Mouse (Mus musculus) MEL (cell line): ENCODE data around the gene Mndal. TPM values are rescaled to one million over a fixed set of nuclear protein-coding genes. Genes with fewer than 3 reads are reported as not detected.
"Not testable (repeated sequence)": the region's sequence is repeated elsewhere in the genome, so short reads cannot be mapped to it uniquely, and the experiment has no call there.

ENCODE experiments used
- DNase-seq: peaks from one replicate; pipeline ENCODE4 v3.0.0; 2011; ENCODE audit warnings: low read depth, low spot score
- H3K27ac ChIP-seq: 2 replicates; pipeline ENCODE4 v1.5.1; 2012; ENCODE audit warnings: low read depth, mild to moderate bottlenecking, control low read depth, low read length, moderate library complexity; ENCODE audit not compliant: control insufficient read depth
- H3K27me3 ChIP-seq, 2 experiments: fragments of 150-350 bp in 1 of 2; sonication (generic) in 1 of 2; 2 replicates each; pipeline ENCODE4 v1.6.1; 2012; ENCODE audit warnings: low read length in 2 of 2, mild to moderate bottlenecking in 2 of 2, improper control_type of control experiment in 1 of 2, moderate library complexity in 1 of 2; ENCODE audit not compliant: insufficient read depth in 2 of 2, control insufficient read depth in 1 of 2
- H3K36me3 ChIP-seq, 2 experiments: 2 replicates each; pipeline ENCODE4 v1.6.1; 2012 to 2014; ENCODE audit warnings: low read length in 2 of 2, improper control_type of control experiment in 1 of 2, inconsistent platforms in 1 of 2, mild to moderate bottlenecking in 1 of 2; ENCODE audit not compliant: insufficient read depth in 2 of 2, control insufficient read depth in 1 of 2
- H3K4me1 ChIP-seq, 2 experiments: fragments of 150-350 bp in 1 of 2; sonication (generic) in 1 of 2; 2 replicates each; pipeline ENCODE4 v1.6.1; 2012; ENCODE audit warnings: low read length in 2 of 2, improper control_type of control experiment in 1 of 2, mild to moderate bottlenecking in 1 of 2; ENCODE audit not compliant: insufficient read depth in 2 of 2, control insufficient read depth in 1 of 2
- H3K4me3 ChIP-seq, 2 experiments: fragments of 150-350 bp in 1 of 2; sonication (generic) in 1 of 2; 2 replicates each; pipeline ENCODE4 v1.5.1; 2012; ENCODE audit warnings: low read depth in 2 of 2, low read length in 2 of 2, mild to moderate bottlenecking in 2 of 2, moderate library complexity in 2 of 2, control low read depth in 1 of 2, improper control_type of control experiment in 1 of 2; ENCODE audit not compliant: control insufficient read depth in 1 of 2, insufficient read depth in 1 of 2
- H3K79me2 ChIP-seq: 2 replicates; pipeline ENCODE4 v1.6.1; 2012; ENCODE audit warnings: mild to moderate bottlenecking, low read length, moderate library complexity; ENCODE audit not compliant: control insufficient read depth, poor library complexity, insufficient read depth
- H3K9ac ChIP-seq: 2 replicates; pipeline ENCODE4 v1.6.1; 2012; ENCODE audit warnings: low read depth, mild to moderate bottlenecking, control low read depth, low read length, moderate library complexity; ENCODE audit not compliant: control insufficient read depth, poor library complexity, severe bottlenecking
- H3K9me3 ChIP-seq: fragments of 150-350 bp; sonication (generic); replicated peaks from 2 replicates; pipeline ENCODE4 v1.6.1; 2012; ENCODE audit warnings: mild to moderate bottlenecking, low read length, improper control_type of control experiment, moderate library complexity; ENCODE audit not compliant: insufficient read depth
- CTCF ChIP-seq, 3 experiments: IDR thresholded peaks in 2 of 3; conservative IDR thresholded peaks in 1 of 3; 2 replicates each; pipeline ENCODE4 v1.5.1; 2011 to 2012; ENCODE audit warnings: low read length in 3 of 3, low read depth in 2 of 3, mild to moderate bottlenecking in 2 of 3, improper control_type of control experiment in 1 of 3, inconsistent platforms in 1 of 3, mixed read lengths in 1 of 3, moderate library complexity in 1 of 3; ENCODE audit not compliant: control insufficient read depth in 1 of 3, insufficient read depth in 1 of 3, poor library complexity in 1 of 3, severe bottlenecking in 1 of 3
- EP300 ChIP-seq, 2 experiments: IDR thresholded peaks; 2 replicates each; pipeline ENCODE4 v1.6.1; 2011; ENCODE audit warnings: improper control_type of control experiment in 2 of 2, low read length in 2 of 2, low read depth in 1 of 2, mild to moderate bottlenecking in 1 of 2
- GATA1 ChIP-seq: IDR thresholded peaks from 2 replicates; pipeline ENCODE4 v1.6.1; 2011; ENCODE audit warnings: low read depth, low read length, improper control_type of control experiment
- KAT2A ChIP-seq: conservative IDR thresholded peaks from 2 replicates; pipeline ENCODE4 v1.6.1; 2012; ENCODE audit warnings: low read depth, low read length, improper control_type of control experiment, inconsistent platforms
- MAX ChIP-seq: IDR thresholded peaks from 2 replicates; pipeline ENCODE4 v1.6.1; 2011; ENCODE audit warnings: low read length, improper control_type of control experiment
- MXI1 ChIP-seq: IDR thresholded peaks from 2 replicates; pipeline ENCODE4 v1.6.1; 2011; ENCODE audit warnings: mild to moderate bottlenecking, low read depth, low read length, improper control_type of control experiment
- MYC ChIP-seq: IDR thresholded peaks from 2 replicates; pipeline ENCODE4 v1.6.1; 2011; ENCODE audit warnings: low read depth, mild to moderate bottlenecking, low read length, improper control_type of control experiment, moderate library complexity
- RCOR1 ChIP-seq: IDR thresholded peaks from 2 replicates; pipeline ENCODE4 v1.6.1; 2012; ENCODE audit warnings: low read depth, mild to moderate bottlenecking, inconsistent platforms, low read length, improper control_type of control experiment
- SMC3 ChIP-seq: IDR thresholded peaks from 2 replicates; pipeline ENCODE4 v1.6.1; 2011; ENCODE audit warnings: low read depth, low read length, improper control_type of control experiment
- TCF12 ChIP-seq: IDR thresholded peaks from 2 replicates; pipeline ENCODE4 v1.6.1; 2014; ENCODE audit warnings: low read depth, mild to moderate bottlenecking, inconsistent platforms, low read length, improper control_type of control experiment, moderate library complexity
- USF2 ChIP-seq, 2 experiments: IDR thresholded peaks; 2 replicates each; pipeline ENCODE4 v1.6.1; 2011 to 2012; ENCODE audit warnings: improper control_type of control experiment in 2 of 2, low read length in 2 of 2, borderline replicate concordance in 1 of 2, inconsistent platforms in 1 of 2, low read depth in 1 of 2, mild to moderate bottlenecking in 1 of 2; ENCODE audit not compliant: insufficient read depth in 1 of 2
- ZMIZ1 ChIP-seq: IDR thresholded peaks from 2 replicates; pipeline ENCODE4 v1.6.1; 2012; ENCODE audit warnings: low read depth, mild to moderate bottlenecking, inconsistent platforms, low read length, improper control_type of control experiment, moderate library complexity
- polyA plus RNA-seq, 2 experiments: library from polyadenylated mRNA; stranded (reverse) in 1 of 2; unstranded in 1 of 2; fragments of >175 nt in 1 of 2; fragments of >200 nt in 1 of 2; gene quantifications; 2 replicates each; pipeline versions ENCODE4 v1.2.1 to v1.2.4; 2012; ENCODE audit warnings: low replicate concordance in 2 of 2, low read depth in 1 of 2; ENCODE audit not compliant: insufficient read length in 2 of 2, insufficient read depth in 1 of 2, missing spikeins in 1 of 2
- total RNA-seq: library from RNA; depleted of rRNA; stranded (reverse); fragments of 300-350 nt; gene quantifications from 2 replicates; pipeline ENCODE4 v1.2.3, GENCODE M21; 2012

The Mndal gene
- total and polyA plus RNA-seq, 3 experiments, result not detected

- H3K4me1 ChIP-seq, result no peaks in the 10 kb centered on the region
- no peak overlapping the region for H3K27ac ChIP-seq
- DNase-seq, result no peak
- H3K79me2 ChIP-seq, result no peaks in the 10 kb centered on the region
- H3K27me3 ChIP-seq, result no peaks in the 10 kb centered on the region
- H3K36me3 ChIP-seq, result no peaks in the 10 kb centered on the region
- TF ChIP-seq EP300 (IDR thresholded peaks at IDR 0.05; ENCODE audit: low read depth in 1 of 2, low read length in 2 of 2), result no peak
- no peak for TF ChIP-seq MXI1
- TF ChIP-seq SMC3, result no peak
- TF ChIP-seq MYC, result no peak
- TF ChIP-seq ZMIZ1, result no peak
- TF ChIP-seq MAX, result no peak
- TF ChIP-seq RCOR1, result no peak
- no peak for TF ChIP-seq KAT2A
- no peak for TF ChIP-seq TCF12
- no peak for TF ChIP-seq GATA1
- TF ChIP-seq USF2 (IDR thresholded peaks at IDR 0.05; ENCODE audit: borderline replicate concordance in 1 of 2, insufficient read depth in 1 of 2, low read depth in 1 of 2, low read length in 2 of 2), result no peak
- no peak for TF ChIP-seq CTCF (IDR thresholded peaks at IDR 0.05 in 2 of 3, conservative IDR thresholded peaks at IDR 0.05 in 1 of 3; ENCODE audit: control insufficient read depth in 1 of 3, insufficient read depth in 1 of 3, low read depth in 2 of 3, low read length in 3 of 3, poor library complexity in 1 of 3, severe bottlenecking in 1 of 3)
- no peak overlapping the region for H3K9ac ChIP-seq
- no peak overlapping the region for H3K4me3 ChIP-seq
- H3K9me3 ChIP-seq, result no peaks in the 10 kb centered on the region
These were observed 75.8 kb downstream of the Mndal start for GRCm38 (mm10) chr1:173866504-173866903.

GRCm38 (mm10) chr1:173853711-173854110, 88.6 kb downstream of the Mndal start:
- not testable (repeated sequence) for H3K27ac ChIP-seq, H3K27me3 ChIP-seq, H3K36me3 ChIP-seq, H3K4me3 ChIP-seq, H3K79me2 ChIP-seq, H3K4me1 ChIP-seq, DNase-seq, H3K9ac ChIP-seq, H3K9me3 ChIP-seq
- TF ChIP-seq SMC3, result peak; percentile 16; the same call in 1 of the 2 replicates

- not testable (repeated sequence) for H3K4me1 ChIP-seq, H3K27me3 ChIP-seq, H3K36me3 ChIP-seq, H3K9me3 ChIP-seq, DNase-seq, H3K27ac ChIP-seq, H3K9ac ChIP-seq, H3K4me3 ChIP-seq, H3K79me2 ChIP-seq
These were observed 89.4 kb downstream of the Mndal start for GRCm38 (mm10) chr1:173852853-173853252.

GRCm38 (mm10) chr1:173846193-173846592, 96.1 kb downstream of the Mndal start:
- not testable (repeated sequence) for H3K4me3 ChIP-seq, DNase-seq, H3K27me3 ChIP-seq, H3K9me3 ChIP-seq, H3K27ac ChIP-seq, H3K9ac ChIP-seq, H3K79me2 ChIP-seq, H3K4me1 ChIP-seq, H3K36me3 ChIP-seq
